Comparison of ENCODE assay signal across 10 mouse cellular contexts in genomic region chr2:144009081-144009480, GRCm38 (mm10). TPM values are rescaled to one million over a fixed set of nuclear protein-coding genes. Genes with fewer than 3 reads are reported as not detected.
A peak's percentile ranks its signal among the peaks of the same experiment; 100 is the strongest.
DNase-seq lines count a peak whose midpoint lies in the region; ATAC-seq and TF ChIP-seq lines count a peak whose summit lies in the region.
"Had no signal": no experiment of that assay in that cellular context is flagged by ENCODE, and none has a peak within 500 bp of the region (broad histone marks: within the 10 kb centered on the region; RNA-seq: fewer than 3 reads in every experiment).

No protein-coding gene starts in this region.

- 64% methylated on average over 1 of the region's 1 CpGs for WGBS in lung, embryonic 16.5 days
- WGBS in embryonic facial prominence, embryonic 14.5 days: 87% methylated on average over 1 of the region's 1 CpGs
- 77% methylated on average over 1 of the region's 1 CpGs for WGBS in limb, embryonic 13.5 days
- WGBS in small intestine, adult 2 months: 44% methylated on average over 1 of the region's 1 CpGs

- peaks cover 43% of the 10 kb centered on the region for H3K4me1 ChIP-seq in lung, embryonic 16.5 days (replicated peaks; ENCODE audit: control insufficient read depth, insufficient read depth, low read length)
- peaks cover 39% of the 10 kb centered on the region for H3K4me1 ChIP-seq in embryonic facial prominence, embryonic 14.5 days (ENCODE audit: control insufficient read depth, insufficient read depth, low read length)
- H3K4me1 ChIP-seq in limb, embryonic 13.5 days: peaks cover 58% of the 10 kb centered on the region
- peaks cover 30% of the 10 kb centered on the region; the same call in 1 of the 2 replicates for H3K4me1 ChIP-seq in small intestine, adult 2 months (ENCODE audit: control insufficient read depth, insufficient read depth, insufficient read length, low read length)

- TF ChIP-seq POLR2A in small intestine, adult 2 months (IDR thresholded peaks at IDR 0.05; ENCODE audit: low read depth, low read length): no peak

- H3K4me2 ChIP-seq in lung, embryonic 16.5 days (ENCODE audit: low read depth, low read length): peak overlapping the region; percentile 63
- H3K4me2 ChIP-seq in embryonic facial prominence, embryonic 14.5 days (ENCODE audit: low read depth, low read length): peak overlapping the region; percentile 69
- H3K4me2 ChIP-seq in limb, embryonic 13.5 days (replicated peaks): peak overlapping the region; percentile 85

- H3K36me3 ChIP-seq in lung, embryonic 16.5 days (ENCODE audit: control insufficient read depth, insufficient read depth, low read length): no peaks in the 10 kb centered on the region
- H3K36me3 ChIP-seq in embryonic facial prominence, embryonic 14.5 days (ENCODE audit: control insufficient read depth, insufficient read depth, low read length): peaks cover 21% of the 10 kb centered on the region; the same call in 1 of the 2 replicates
- H3K36me3 ChIP-seq in limb, embryonic 13.5 days: peaks cover 17% of the 10 kb centered on the region
- H3K36me3 ChIP-seq in small intestine, adult 2 months (ENCODE audit: control insufficient read depth, insufficient read depth, low read length): peaks cover 5% of the 10 kb centered on the region

- H3K4me3 ChIP-seq in lung, embryonic 16.5 days (ENCODE audit: low read length): peak overlapping the region; percentile 80
- peak overlapping the region; percentile 95 for H3K4me3 ChIP-seq in embryonic facial prominence, embryonic 14.5 days (ENCODE audit: low read depth, low read length)
- H3K4me3 ChIP-seq in limb, embryonic 13.5 days: peak overlapping the region; percentile 97
- peak overlapping the region; percentile 34; the same call in 1 of the 2 replicates for H3K4me3 ChIP-seq in small intestine, adult 2 months (ENCODE audit: low read depth, low read length)

- peak overlapping the region; percentile 94 for H3K27ac ChIP-seq in lung, embryonic 16.5 days (ENCODE audit: low read length)
- H3K27ac ChIP-seq in embryonic facial prominence, embryonic 14.5 days (replicated peaks; ENCODE audit: low read depth, low read length): 0 out of 2 replicates have a peak overlapping the region, but pooled peaks have one; percentile 8
- H3K27ac ChIP-seq in limb, embryonic 13.5 days: no peak overlapping the region
- peak overlapping the region; percentile 85 for H3K27ac ChIP-seq in small intestine, adult 2 months (ENCODE audit: insufficient read depth, low read depth, low read length)

- H3K9me3 ChIP-seq in lung, embryonic 16.5 days (ENCODE audit: control insufficient read depth, low read length): no peaks in the 10 kb centered on the region
- no peaks in the 10 kb centered on the region for H3K9me3 ChIP-seq in embryonic facial prominence, embryonic 14.5 days (ENCODE audit: control insufficient read depth, low read length)
- H3K9me3 ChIP-seq in limb, embryonic 13.5 days: no peaks in the 10 kb centered on the region

- H3K27me3 ChIP-seq in lung, embryonic 16.5 days (ENCODE audit: control insufficient read depth, insufficient read depth, low read depth, low read length): no peaks in the 10 kb centered on the region
- H3K27me3 ChIP-seq in embryonic facial prominence, embryonic 14.5 days (replicated peaks; ENCODE audit: control insufficient read depth, insufficient read depth, low read length): no peaks in the 10 kb centered on the region
- no peaks in the 10 kb centered on the region for H3K27me3 ChIP-seq in limb, embryonic 13.5 days
- no peaks in the 10 kb centered on the region for H3K27me3 ChIP-seq in small intestine, adult 2 months (ENCODE audit: control insufficient read depth, insufficient read depth, low read length)

- TF ChIP-seq CTCF in small intestine, adult 2 months (IDR thresholded peaks at IDR 0.05; ENCODE audit: extremely low read depth, insufficient read length, insufficient replicate concordance, low read depth, low read length): no peak

- no peak for DNase-seq in lung, postnatal 4 days
- no peak for DNase-seq in embryonic facial prominence, embryonic 14.5 days (ENCODE audit: low spot score)
- DNase-seq in left cerebral cortex, adult 18-20 months (ENCODE audit: low spot score in 2 of 2): no peak
- no peak for DNase-seq in adrenal gland, postnatal 10 days

- ATAC-seq in lung, embryonic 16.5 days (ENCODE audit: low read depth): no peak
- no peak for ATAC-seq in embryonic facial prominence, embryonic 14.5 days (ENCODE audit: low read depth)
- ATAC-seq in limb, embryonic 13.5 days (ENCODE audit: low FRiP score, low read depth): no peak
- ATAC-seq in megakaryocyte progenitor cell, adult 5-6 weeks (replicated peaks; ENCODE audit: poor library complexity): no peak; the same call in 1 of the 2 replicates

- peak overlapping the region; percentile 20 for H3K9ac ChIP-seq in lung, embryonic 16.5 days (ENCODE audit: low read length)
- peak overlapping the region; percentile 99; the same call in 1 of the 2 replicates for H3K9ac ChIP-seq in embryonic facial prominence, embryonic 14.5 days (ENCODE audit: low read depth, low read length)
- peak overlapping the region; percentile 98 for H3K9ac ChIP-seq in limb, embryonic 13.5 days

RNA-seq across cellular contexts. Expression of gene Rrbp1, which starts 2.0 kb away (rescaled TPM):
- 78.3 and 80.8 TPM in 2 replicates for polyA plus RNA-seq in lung, embryonic 16.5 days (2015; fragmentation: Nextera tagmentation; extraction: Ambion mirVana)
- 170 and 175 TPM in 2 replicates for polyA plus RNA-seq in embryonic facial prominence, embryonic 14.5 days (2014; fragmentation: Nextera tagmentation; extraction: Ambion mirVana)
- 132 and 133 TPM in 2 replicates for polyA plus RNA-seq in limb, embryonic 13.5 days (2015; fragmentation: Nextera tagmentation; extraction: Ambion mirVana)
- 82.7 and 144 TPM in 2 replicates for polyA plus RNA-seq in small intestine, adult 2 months (2012; rRNA removed)
- total RNA-seq in left cerebral cortex, adult 18-20 months (2021): 10 to 100 TPM; 57.2 to 58.9 TPM
- 100 to 1,000 TPM; 189 to 196 TPM for total RNA-seq in adrenal gland, postnatal 10 days (2021)
- 178 and 204 TPM in 2 replicates for total RNA-seq in megakaryocyte progenitor cell, adult 5-6 weeks (2015)
- total RNA-seq in megakaryocyte progenitor cell, adult 5-6 weeks (2017): 187 and 234 TPM in 2 replicates

RNA-seq across cellular contexts. Expression of gene Banf2, which starts 23.8 kb away (rescaled TPM):
- polyA plus RNA-seq in lung, embryonic 16.5 days (2015; fragmentation: Nextera tagmentation; extraction: Ambion mirVana): not detected in 2 replicates
- polyA plus RNA-seq in embryonic facial prominence, embryonic 14.5 days (2014; fragmentation: Nextera tagmentation; extraction: Ambion mirVana): not detected in 2 replicates
- polyA plus RNA-seq in limb, embryonic 13.5 days (2015; fragmentation: Nextera tagmentation; extraction: Ambion mirVana): not detected in 2 replicates
- polyA plus RNA-seq in small intestine, adult 2 months (2012; rRNA removed): not detected in 2 replicates
- total RNA-seq in left cerebral cortex, adult 18-20 months (2021): not detected
- not detected for total RNA-seq in adrenal gland, postnatal 10 days (2021)
- not detected in 2 replicates for total RNA-seq in megakaryocyte progenitor cell, adult 5-6 weeks (2015)
- total RNA-seq in megakaryocyte progenitor cell, adult 5-6 weeks (2017): not detected in 2 replicates
- total RNA-seq: adrenal gland, postnatal 4 days; gastrocnemius, postnatal 14 days had no signal

Comparison
In these comparisons a context has a peak if more than half of its experiments do, and no peak if none do; other contexts are left out.
1. H3K4me3 ChIP-seq: peak in every context shown above with its lines; median percentile 97 in limb, embryonic 13.5 days; 95 in embryonic facial prominence, embryonic 14.5 days; 80 in lung, embryonic 16.5 days; 34 in small intestine, adult 2 months.
2. H3K9ac ChIP-seq: peak in every context shown above with its lines; median percentile 99 in embryonic facial prominence, embryonic 14.5 days; 98 in limb, embryonic 13.5 days; 20 in lung, embryonic 16.5 days.